In genomic region chr9:40452208-40452607, GRCm38 (mm10) we compare ENCODE assay signal across 11 mouse cellular contexts.
A peak's percentile ranks its signal among the peaks of the same experiment; 100 is the strongest.
DNase-seq lines count a peak whose midpoint lies in the region; ATAC-seq and TF ChIP-seq lines count a peak whose summit lies in the region.
"Had no signal": no experiment of that assay in that cellular context is flagged by ENCODE, and none has a peak within 500 bp of the region (broad histone marks: within the 10 kb centered on the region; RNA-seq: fewer than 3 reads in every experiment).

No protein-coding gene starts in this region.

- no peak overlapping the region for H3K4me3 ChIP-seq in forebrain, postnatal 0 days (ENCODE audit: low read depth, low read length)
- H3K4me3 ChIP-seq in forebrain, embryonic 10.5 days: no peak overlapping the region
- no peak overlapping the region for H3K4me3 ChIP-seq in left cerebral cortex, adult 2 months
- H3K4me3 ChIP-seq in embryonic fibroblast, embryonic 13.5 days (ENCODE audit: insufficient read depth, low read length): no peak overlapping the region
- H3K4me3 ChIP-seq: hindbrain, embryonic 15.5 days; liver, embryonic 13.5 days had no signal

- no peak for TF ChIP-seq POLR2A in embryonic fibroblast, embryonic 13.5 days (IDR thresholded peaks at IDR 0.05; ENCODE audit: low read depth, low read length)

- peaks cover 5% of the 10 kb centered on the region; the same call in 1 of the 2 replicates for H3K4me1 ChIP-seq in forebrain, postnatal 0 days (ENCODE audit: insufficient read depth)
- peaks cover 37% of the 10 kb centered on the region for H3K4me1 ChIP-seq in forebrain, embryonic 10.5 days
- H3K4me1 ChIP-seq in embryonic fibroblast, embryonic 13.5 days (ENCODE audit: control insufficient read depth, insufficient read depth, low read length): no peaks in the 10 kb centered on the region; the same call in 1 of the 2 replicates

- H3K27ac ChIP-seq in forebrain, postnatal 0 days (ENCODE audit: low read depth, low read length): no peak overlapping the region
- H3K27ac ChIP-seq in forebrain, embryonic 10.5 days: no peak overlapping the region
- H3K27ac ChIP-seq in left cerebral cortex, adult 2 months: no peak overlapping the region
- H3K27ac ChIP-seq in embryonic fibroblast, embryonic 13.5 days (ENCODE audit: insufficient read depth, low read length): no peak overlapping the region
- H3K27ac ChIP-seq: hindbrain, embryonic 15.5 days; liver, embryonic 13.5 days had no signal

- H3K36me3 ChIP-seq in forebrain, postnatal 0 days (ENCODE audit: insufficient read depth): no peaks in the 10 kb centered on the region
- no peaks in the 10 kb centered on the region for H3K36me3 ChIP-seq in forebrain, embryonic 10.5 days (replicated peaks)
- H3K36me3 ChIP-seq: hindbrain, embryonic 15.5 days; liver, embryonic 13.5 days had no signal

- no peak overlapping the region for H3K9ac ChIP-seq in forebrain, postnatal 0 days
- H3K9ac ChIP-seq: hindbrain, embryonic 15.5 days; liver, embryonic 13.5 days had no signal

- TF ChIP-seq CTCF in forebrain, postnatal 0 days (IDR thresholded peaks at IDR 0.05; ENCODE audit: low read depth): peak; percentile 49
- TF ChIP-seq CTCF in left cerebral cortex, adult 2 months (IDR thresholded peaks at IDR 0.05): peak; percentile 32; the same call in 1 of the 2 replicates
- TF ChIP-seq CTCF in embryonic fibroblast, embryonic 13.5 days (IDR thresholded peaks at IDR 0.05; ENCODE audit: borderline replicate concordance, insufficient read depth, low read length): 0 out of 2 replicates have a peak, but pooled peaks have one; percentile 13

- no peak for ATAC-seq in forebrain, postnatal 0 days

- H3K27me3 ChIP-seq in forebrain, postnatal 0 days (ENCODE audit: insufficient read depth, low read length): no peaks in the 10 kb centered on the region
- peaks cover 40% of the 10 kb centered on the region for H3K27me3 ChIP-seq in forebrain, embryonic 10.5 days (ENCODE audit: poor library complexity, severe bottlenecking)

- DNase-seq in forebrain, postnatal 0 days: no peak
- no peak for DNase-seq in forebrain, embryonic 10.5 days (ENCODE audit: extremely low spot score, low spot score)
- DNase-seq in left cerebral cortex, adult 2 months (ENCODE audit: extremely low spot score in 1 of 2, low spot score in 2 of 2): no peak
- no peak for DNase-seq in left cerebral cortex, adult 8-10 months (ENCODE audit: low spot score in 2 of 2)
- DNase-seq in ES-CJ7 (ENCODE audit: low read depth, low spot score): peak; percentile 16
- no peak for DNase-seq in urinary bladder, adult 2 months (ENCODE audit: low spot score)
- DNase-seq: kidney, postnatal 14 days; liver, embryonic 13.5 days; thymus, postnatal 4 days had no signal

- intact Hi-C loops in left cerebral cortex, adult 2 months (cut with DNase I): loop anchor here (5.0 kb wide), 1 partner anchor 55 kb away; no protein-coding TSS in a partner anchor

- WGBS in forebrain, postnatal 0 days: 64% methylated on average over 5 of the region's 5 CpGs
- 71% methylated on average over 5 of the region's 5 CpGs for WGBS in forebrain, embryonic 10.5 days

- no peaks in the 10 kb centered on the region for H3K9me3 ChIP-seq in forebrain, postnatal 0 days (ENCODE audit: low read length)
- H3K9me3 ChIP-seq in forebrain, embryonic 10.5 days: no peaks in the 10 kb centered on the region
- H3K9me3 ChIP-seq: hindbrain, embryonic 15.5 days; liver, embryonic 13.5 days had no signal

- peak overlapping the region; percentile 99; the same call in 1 of the 2 replicates for H3K4me2 ChIP-seq in forebrain, postnatal 0 days (ENCODE audit: low read depth)
- H3K4me2 ChIP-seq: hindbrain, embryonic 15.5 days; liver, embryonic 13.5 days had no signal
